Mouse (Mus musculus) cerebral cortex, adult 2 months (tissue): Measurements from ENCODE around the gene Rbm19.

Source experiments
- WGBS: fragments of 180-500 bp; shearing (Covaris S2); methylation state at CpG from one replicate; pipeline ENCODE4 v1.1.7; 2018; 5-methylcytosine and 5-hydroxymethylcytosine counted together

Rbm19 gene

GRCm38 (mm10) chr5:120199865-120200264 is 83.6 kb downstream of the Rbm19 start:
- 94% methylated on average over 7 of the region's 7 CpGs for WGBS

GRCm38 (mm10) chr5:120204316-120204715 is 88.1 kb downstream of the Rbm19 start:
- WGBS = 83% methylated on average over 3 of the region's 3 CpGs

DNA sequence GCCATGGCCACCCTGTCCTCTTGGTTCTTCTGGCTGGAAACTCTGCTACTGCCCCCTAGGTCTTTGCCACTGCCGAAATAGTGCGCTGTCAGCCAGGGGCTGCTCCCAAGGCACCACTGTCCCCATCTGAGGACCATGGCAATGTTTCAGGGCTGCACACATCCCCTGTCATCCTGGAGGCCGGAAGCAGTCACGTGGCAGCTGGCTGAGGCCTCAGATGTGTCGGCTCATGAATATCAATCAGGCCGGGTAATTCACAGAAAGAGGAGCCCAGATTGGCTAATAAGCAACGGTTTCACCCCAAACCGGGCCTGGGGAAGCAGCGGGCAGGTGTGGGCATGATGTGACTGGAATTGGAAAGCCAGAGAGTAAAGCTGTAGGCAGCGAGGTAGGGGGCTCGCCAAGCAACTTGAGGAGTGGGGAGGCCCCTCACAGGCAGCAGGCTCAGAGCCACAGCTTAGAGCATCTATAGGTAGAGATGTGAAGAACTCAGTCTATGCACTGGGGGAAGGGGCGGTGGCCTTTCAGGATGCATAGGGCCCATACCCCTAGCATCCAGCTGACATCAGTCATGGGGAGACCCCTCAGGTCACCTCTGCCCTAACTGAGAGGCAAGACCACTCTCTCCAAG is 90.2 kb downstream of the Rbm19 start:
- WGBS = 55% methylated on average over 12 of the region's 12 CpGs

DNA sequence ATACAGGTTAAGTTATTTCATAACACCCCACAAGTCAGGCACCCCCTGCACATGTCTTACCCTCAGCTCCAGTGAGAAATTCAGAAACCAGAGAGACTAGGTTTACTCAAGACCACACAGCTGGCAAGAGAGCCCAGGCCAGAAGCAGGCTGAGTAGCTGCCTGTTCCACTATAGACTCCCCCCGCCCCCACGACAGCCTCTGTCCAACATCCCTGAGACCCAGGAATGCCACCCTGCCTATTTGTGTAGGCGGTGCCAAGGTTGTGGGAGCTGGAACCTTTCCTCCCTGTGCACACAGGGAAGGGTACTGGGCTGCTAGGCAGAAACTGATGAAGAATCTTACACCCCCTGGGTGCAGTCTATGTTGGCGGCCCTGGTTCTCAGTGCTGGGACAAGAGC is 91.2 kb downstream of the Rbm19 start:
- WGBS = 74% methylated on average over 4 of the region's 4 CpGs

- WGBS = 47% methylated on average over 11 of the region's 11 CpGs
These were observed 94.4 kb downstream of the Rbm19 start for GRCm38 (mm10) chr5:120210668-120211067.

- 28% methylated on average over 17 of the region's 17 CpGs for WGBS
These were observed 94.9 kb downstream of the Rbm19 start for GRCm38 (mm10) chr5:120211182-120211581.

DNA sequence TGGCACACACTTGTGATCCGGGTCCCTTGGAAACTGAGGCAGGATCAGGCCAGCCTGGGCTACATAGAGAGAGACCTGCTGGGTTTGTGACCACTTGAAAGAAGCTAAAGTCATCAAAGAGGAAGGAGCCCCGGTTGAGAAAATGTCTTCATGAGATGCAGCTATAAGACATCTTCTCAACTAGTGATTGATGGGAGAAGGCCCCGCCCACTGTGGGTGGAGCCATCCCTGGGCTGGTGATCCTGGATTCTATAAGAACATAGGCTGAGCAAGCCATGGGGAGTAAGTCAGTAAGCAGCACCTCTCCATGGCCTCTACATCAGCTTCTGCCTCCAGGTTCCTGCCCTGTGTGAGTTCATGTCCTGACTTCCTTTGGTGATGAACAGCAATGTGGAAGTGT is 98.2 kb downstream of the Rbm19 start:
- WGBS = 76% methylated on average over 3 of the region's 3 CpGs

DNA sequence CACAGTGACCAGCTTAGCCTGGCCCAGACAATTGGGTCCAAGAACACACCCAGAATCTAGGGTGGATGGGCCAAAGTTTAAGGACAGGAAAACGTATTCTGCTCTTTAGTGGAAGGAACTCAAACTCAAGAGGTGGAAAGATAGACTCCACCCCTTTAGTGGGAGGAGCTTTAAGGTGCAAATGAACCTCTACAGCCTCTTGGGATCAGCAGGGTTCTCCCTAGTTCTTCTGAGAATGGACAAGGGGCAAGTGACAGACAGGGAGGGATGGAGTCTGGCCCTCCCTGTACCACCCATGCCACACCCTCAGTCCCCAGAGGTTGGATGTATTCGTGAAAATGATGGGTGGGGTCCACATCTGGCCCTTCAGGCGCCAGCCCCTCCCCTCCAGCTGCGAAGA is 105.0 kb downstream of the Rbm19 start:
- WGBS = 29% methylated on average over 4 of the region's 4 CpGs

DNA sequence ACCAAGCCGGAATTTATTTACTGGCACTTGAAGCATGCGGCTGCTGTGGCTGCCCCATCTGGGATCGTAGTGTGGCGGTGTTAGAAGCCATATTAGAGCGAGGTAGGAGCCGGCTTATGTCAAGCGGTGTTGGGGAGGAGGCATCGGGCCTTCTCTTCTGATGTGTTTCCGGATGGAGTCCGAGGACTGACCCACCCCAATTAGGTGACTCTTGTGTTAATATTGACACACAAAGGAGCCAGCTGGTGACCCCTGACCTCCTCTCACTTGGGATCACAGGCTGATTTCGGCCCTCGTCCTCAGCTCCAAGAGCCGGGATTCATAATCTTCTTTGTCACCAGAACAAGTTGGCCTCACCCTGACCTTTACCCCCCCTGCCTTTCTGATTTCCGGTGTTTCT is 109.1 kb downstream of the Rbm19 start:
- WGBS = 77% methylated on average over 14 of the region's 14 CpGs

DNA sequence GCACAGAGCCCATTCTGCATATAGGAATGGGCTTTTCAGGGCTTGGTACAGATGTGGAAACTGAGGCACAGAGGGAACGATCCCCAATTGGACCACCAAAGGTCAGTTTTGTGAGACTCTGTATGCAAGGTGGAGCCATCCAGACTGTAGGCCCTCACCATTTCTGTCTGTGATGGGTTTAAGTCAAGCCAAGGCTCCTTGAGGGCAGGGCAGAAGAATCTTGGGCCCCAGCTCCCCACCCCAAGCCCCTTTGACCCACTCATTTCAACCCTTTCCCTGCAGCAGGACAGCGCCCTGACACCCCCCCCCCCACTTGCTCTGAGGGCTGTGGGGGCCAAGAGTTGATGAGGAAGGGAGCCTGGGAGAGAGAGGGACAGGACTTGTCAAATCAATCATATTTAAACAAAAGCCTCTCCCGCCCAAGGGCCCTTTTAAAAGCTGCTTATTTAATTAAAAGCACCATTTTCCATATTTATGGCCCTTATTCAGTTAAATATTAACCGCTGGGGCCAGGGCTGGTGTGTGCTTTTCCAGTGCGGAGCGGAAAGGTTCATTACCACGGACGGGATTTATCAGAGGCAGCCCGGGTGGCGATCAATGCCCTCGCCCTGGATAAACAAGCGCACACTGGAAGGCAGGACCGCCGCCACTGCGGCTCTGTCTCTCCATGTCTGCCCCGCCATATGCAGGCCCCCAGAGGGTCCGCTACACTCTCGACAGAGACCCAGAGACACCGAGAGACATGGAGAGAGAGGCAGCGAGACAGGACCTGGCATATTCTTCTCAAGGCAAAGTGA is 112.5 kb downstream of the Rbm19 start:
- 81% methylated on average over 20 of the region's 20 CpGs for WGBS

GRCm38 (mm10) chr5:120231435-120232147 is 115.3 kb downstream of the Rbm19 start:
- 10% methylated on average over 25 of the region's 25 CpGs for WGBS

DNA sequence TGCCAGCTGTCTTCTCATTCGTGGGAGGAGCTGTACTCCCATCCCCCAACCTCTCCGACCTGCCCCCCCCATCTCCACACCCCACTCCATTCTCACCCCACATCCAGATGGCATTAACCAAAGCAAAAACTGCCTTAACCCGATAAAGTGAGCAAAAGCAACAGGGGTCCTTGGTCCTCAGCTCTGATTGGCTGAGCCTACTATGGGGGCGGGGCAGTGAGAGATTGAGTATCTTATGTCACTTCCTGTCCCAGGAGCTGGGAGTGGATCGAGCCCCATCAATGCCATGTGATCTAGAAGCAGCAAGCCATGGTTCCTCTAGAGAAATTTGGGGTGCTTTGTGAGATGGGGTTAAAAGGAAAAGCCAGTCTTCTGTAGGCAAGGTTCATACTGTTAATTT is 118.9 kb downstream of the Rbm19 start:
- 35% methylated on average over 5 of the region's 5 CpGs for WGBS

GRCm38 (mm10) chr5:120235571-120235970 is 119.3 kb downstream of the Rbm19 start:
- 27% methylated on average over 11 of the region's 11 CpGs for WGBS

DNA sequence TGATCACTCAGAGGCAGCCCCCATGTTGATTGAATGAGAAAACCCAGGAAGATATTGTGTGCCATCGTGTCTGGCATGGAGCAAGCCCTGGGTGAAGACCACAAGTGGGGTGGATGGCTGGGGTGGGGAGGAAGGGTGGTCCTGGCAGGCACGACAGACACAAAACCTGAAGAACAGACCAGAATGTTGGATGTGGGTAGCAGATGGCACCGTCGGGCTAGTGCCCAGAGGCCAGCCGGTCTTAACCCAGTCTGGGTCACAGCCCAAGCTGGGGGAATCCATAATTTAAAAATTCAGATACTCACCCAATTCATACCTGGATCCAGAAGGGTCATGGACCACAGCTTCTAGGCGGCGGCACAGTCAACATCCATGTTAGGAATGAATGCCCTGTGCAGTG is 123.8 kb downstream of the Rbm19 start:
- WGBS = 89% methylated on average over 7 of the region's 7 CpGs

DNA sequence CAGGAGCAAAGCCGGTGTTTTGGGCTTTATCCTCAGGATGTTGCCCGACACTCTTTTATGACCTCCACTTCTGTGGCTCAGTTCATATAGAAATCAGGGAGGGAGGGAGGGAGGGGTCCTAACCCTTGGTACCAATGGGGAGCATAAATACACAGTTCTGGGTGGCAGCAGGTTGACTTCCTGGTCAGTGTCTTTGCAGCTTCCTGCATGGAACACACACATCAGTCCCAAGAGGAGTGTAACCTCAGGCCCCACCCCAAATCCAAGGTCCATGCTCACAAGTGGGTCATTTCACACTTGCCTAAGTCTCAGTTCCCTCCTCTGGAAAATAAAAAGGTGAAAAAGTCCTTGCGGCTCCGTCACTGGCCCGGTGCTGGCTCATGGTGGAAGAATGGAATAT is 129.1 kb downstream of the Rbm19 start:
- WGBS = 91% methylated on average over 5 of the region's 5 CpGs
